Mouse (Mus musculus) left cerebral cortex, postnatal 4 days (tissue): Measurements from ENCODE around the gene Palm. TPM values are rescaled to one million over a fixed set of nuclear protein-coding genes. Genes with fewer than 3 reads are reported as not detected.

ENCODE experiments used
- DNase-seq: peaks from one replicate; pipeline ENCODE4 v3.0.0-alpha.2; 2022
- intact Hi-C: fragments of 180-260 bp; cut with DNase I; formaldehyde crosslinking; loops from one replicate; pipeline ENCODE4 v1.15.1; 2025
- total RNA-seq, 2 experiments: library from RNA; stranded (reverse); gene quantifications; 2 replicates each; pipeline ENCODE4 v1.2.3; 2021

The Palm gene
- total RNA-seq, 2 experiments from 2014 or later, result 404 to 409 TPM

- intact Hi-C loops, result no loop called here
Observed at GRCm38 (mm10) chr10:79795905-79796304, 2.5 kb downstream of the Palm start.

DNA sequence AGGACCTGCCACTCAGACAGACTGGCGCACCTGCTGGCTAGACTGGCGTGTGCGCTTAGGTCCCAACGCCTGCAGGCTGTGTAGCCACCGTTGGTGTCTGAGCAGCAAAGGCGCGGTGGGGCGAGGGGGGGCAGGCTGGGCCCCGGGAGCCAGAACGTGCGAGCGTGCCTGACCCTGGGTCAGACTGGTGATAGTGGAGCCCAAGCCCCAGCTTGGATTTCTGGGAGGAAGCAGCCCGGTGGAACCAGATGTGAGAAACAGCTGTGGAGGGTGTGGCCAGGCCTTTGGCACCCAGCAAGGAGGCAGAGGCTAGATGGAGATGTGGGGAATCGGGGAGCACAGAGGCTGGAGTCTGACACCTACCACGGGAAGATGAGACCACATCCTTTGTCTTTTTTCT lies 4.0 kb downstream of the Palm start:
- no peak for DNase-seq
- intact Hi-C loops, result no loop called here

More at GRCm38 (mm10) chr10:79795905-79796304, 2.5 kb downstream of the Palm start:
- DNase-seq, result no peak

- intact Hi-C loops, result no loop called here
- no peak for DNase-seq
Observed at GRCm38 (mm10) chr10:79798289-79798928, 5.0 kb downstream of the Palm start.

DNA sequence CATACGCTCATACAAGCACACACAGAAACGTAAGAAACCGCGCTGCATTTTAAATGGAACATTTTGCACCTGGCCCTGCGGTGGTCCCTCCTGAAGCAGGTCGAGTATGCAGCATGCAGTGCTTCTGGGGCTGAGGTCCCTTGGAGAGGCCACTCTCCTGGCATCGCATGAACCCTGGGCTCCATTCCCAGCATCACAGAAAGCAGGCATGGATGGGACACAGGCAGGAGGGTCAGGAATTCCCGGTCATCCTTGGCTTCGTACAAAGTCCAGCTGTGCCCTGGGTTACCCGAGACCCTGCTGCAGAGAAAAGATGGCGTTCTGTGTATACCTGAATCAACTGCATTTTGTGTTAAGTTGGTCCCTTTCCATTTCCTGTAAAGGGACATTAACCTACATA lies 7.1 kb downstream of the Palm start:
- DNase-seq, result no peak
- intact Hi-C loops, result no loop called here

GRCm38 (mm10) chr10:79801837-79802236 lies 8.5 kb downstream of the Palm start:
- no peak for DNase-seq

GRCm38 (mm10) chr10:79802331-79802971 lies 9.1 kb downstream of the Palm start:
- DNase-seq, result peak; percentile 49
- intact Hi-C loops, result no loop called here

More at GRCm38 (mm10) chr10:79801837-79802236, 8.5 kb downstream of the Palm start:
- intact Hi-C loops, result no loop called here

- DNase-seq, result peak; percentile 93
- intact Hi-C loops, result no loop called here
Observed at GRCm38 (mm10) chr10:79803716-79804323, 10.4 kb downstream of the Palm start.

- intact Hi-C loops, result no loop called here
- no peak for DNase-seq
Observed at GRCm38 (mm10) chr10:79805636-79806035, 12.3 kb downstream of the Palm start.

GRCm38 (mm10) chr10:79806331-79806730 lies 13.0 kb downstream of the Palm start:
- no peak for DNase-seq
- intact Hi-C loops, result no loop called here

DNA sequence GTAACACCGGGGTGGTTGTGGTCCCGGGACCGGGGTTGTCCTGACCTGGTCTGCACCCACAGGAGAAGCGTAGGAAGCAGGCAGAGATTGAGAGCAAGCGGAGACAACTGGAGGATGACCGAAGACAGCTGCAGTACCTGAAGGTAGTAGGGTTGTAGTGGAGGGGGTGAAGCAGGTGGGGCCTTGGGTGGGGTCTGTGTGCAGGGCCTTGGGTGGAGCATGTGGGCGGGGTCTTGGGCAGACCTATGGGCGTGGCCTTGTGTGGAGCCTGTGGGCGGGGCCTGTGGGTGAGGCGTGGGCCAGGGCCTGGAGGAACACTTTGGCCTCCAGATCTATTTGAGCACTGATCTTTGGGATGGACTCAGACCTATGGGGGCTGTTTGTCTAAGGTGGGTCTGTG lies 13.6 kb downstream of the Palm start:
- DNase-seq, result no peak
- intact Hi-C loops, result no loop called here

DNA sequence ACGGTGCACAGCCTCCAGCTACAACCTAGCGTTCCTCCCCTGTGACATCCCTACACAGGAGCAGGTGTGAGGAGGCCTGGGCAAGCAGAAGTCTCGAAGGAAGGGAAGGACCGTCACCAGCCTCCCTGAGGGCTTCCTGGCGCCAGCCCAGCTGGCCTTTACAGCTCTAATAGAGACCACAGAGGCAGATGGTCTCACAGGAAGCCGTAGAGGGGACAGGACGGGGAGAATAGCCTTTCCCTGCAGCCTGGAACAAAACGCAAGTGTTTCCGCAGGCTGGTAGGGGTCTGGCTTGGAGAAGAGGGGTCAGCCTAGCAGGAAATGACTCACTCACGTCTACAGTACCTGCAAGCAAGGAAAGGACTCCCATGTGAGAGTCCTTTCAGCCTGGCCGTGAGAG lies 14.5 kb downstream of the Palm start:
- peak; percentile 78 for DNase-seq
- intact Hi-C loops, result no loop called here

GRCm38 (mm10) chr10:79808728-79809127 lies 15.4 kb downstream of the Palm start:
- no peak for DNase-seq
- intact Hi-C loops, result no loop called here

DNA sequence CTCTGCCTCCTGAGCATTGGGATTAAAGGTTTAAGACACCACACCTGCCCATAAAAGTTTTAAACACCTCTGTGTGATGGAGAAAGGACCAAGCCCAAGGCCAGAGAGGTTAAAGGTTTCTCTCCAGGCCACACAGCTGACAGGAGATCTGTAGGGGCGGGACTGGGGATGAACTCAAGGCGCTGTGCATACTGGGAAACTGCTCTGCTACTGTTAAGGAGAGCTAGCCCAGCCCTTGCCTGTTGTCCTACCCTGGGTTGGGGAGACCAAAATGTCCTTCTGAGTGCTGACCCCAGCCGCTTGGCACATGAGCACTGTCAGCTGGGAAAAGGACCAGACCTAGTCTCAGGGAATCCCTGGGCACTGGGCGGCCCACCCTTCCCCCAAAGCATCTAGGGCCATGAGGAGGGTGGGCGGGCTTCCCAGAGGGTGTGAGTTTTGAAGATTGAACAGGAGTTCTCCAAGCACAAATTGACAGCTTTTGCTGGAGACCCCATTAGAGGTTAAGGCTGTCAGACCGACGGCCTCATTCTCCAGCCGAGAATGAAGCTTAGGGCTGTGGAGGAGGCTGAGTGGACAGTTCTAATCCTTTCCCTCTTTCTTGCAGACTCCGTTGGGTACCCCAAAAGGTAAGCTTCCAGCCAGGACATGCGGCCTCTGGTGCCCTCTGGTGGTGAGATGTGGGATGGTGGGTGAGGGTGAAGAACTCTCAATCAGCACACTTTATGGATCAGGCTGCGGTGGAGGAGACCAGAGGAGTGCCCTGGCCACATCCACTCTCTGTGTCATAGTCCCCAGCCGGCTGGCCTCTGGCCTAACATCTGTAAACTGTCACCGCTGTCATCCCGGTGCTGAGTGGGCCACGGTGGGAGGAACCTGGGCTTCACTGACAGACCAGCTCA lies 18.6 kb downstream of the Palm start:
- DNase-seq, result peak; percentile 87
- intact Hi-C loops, result no loop called here

DNA sequence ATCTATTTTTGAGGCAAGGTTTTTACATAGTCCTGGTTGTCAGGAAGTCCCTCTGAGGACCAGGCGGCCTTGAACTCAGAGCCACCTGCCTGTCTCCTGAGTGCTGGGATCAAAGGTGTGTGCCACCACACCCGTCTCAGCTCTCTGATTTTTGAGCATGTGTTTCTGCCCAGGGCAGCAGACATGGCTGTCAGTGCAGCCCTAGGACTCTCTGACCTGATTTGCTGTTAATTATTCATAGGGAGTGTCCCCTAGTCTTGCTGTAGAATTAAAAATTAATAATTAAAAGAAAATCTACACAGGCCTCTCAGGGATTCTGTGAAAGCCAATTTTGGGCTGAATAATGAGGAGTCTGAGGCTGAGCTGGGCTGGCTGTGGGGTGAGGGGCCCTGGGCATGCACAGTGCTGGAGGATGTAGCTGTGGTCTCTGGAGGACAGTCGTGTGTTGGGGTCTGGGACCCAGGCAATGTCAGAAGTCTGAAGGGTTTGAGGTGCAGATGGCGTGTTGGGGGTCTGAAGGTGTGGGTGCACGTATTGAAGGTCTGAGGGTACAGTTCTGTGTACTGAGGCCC lies 21.0 kb downstream of the Palm start:
- no peak for DNase-seq
- intact Hi-C loops, result no loop called here

DNA sequence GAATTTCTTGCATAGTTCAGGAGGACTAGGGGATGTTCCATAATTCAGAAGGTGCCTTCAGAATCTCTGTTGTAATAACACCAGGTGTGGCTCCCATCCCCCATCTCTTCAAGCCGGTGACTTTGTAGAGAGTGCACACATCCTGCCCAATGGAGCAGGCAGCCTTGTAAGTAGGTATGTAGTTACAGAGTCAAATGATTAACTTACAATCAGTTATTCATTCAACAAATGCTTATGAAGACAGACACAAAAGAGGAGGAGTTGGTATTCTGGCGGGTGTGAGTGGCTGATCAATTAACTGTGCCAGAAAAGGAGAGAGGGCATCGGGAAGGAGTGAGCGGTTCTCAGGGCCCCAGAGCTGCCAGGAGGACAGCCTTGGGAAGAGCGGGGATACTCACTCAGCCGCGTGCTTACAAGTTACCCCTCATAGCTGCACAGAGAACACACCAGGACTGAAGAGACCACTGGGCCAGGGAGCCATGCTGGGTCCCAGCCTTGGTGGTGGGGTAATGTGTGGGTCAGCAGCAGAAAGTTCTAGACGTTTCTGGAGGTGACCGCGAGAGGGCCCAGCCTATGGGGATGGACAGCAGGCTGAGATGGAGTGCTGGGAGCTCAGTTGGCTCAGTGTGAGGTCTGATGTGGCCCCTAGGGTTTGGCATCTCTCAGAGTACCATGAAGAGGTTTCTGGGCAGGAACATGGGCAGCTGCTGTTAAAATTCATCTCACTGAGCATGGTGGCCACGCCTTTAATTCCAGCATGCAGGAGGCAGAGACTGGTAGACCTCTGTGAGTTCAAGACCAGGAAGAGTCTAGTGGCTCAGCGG lies 22.5 kb downstream of the Palm start:
- DNase-seq, result no peak
- intact Hi-C loops, result no loop called here

GRCm38 (mm10) chr10:79817111-79817510 lies 23.7 kb downstream of the Palm start:
- intact Hi-C loops, result no loop called here
- DNase-seq, result no peak

- intact Hi-C loops, result no loop called here
Observed at GRCm38 (mm10) chr10:79818225-79818624, 24.9 kb downstream of the Palm start.

GRCm38 (mm10) chr10:79819606-79820005 lies 26.2 kb downstream of the Palm start:
- no peak for DNase-seq
- intact Hi-C loops, result no loop called here

More at GRCm38 (mm10) chr10:79818225-79818624, 24.9 kb downstream of the Palm start:
- DNase-seq, result no peak

DNA sequence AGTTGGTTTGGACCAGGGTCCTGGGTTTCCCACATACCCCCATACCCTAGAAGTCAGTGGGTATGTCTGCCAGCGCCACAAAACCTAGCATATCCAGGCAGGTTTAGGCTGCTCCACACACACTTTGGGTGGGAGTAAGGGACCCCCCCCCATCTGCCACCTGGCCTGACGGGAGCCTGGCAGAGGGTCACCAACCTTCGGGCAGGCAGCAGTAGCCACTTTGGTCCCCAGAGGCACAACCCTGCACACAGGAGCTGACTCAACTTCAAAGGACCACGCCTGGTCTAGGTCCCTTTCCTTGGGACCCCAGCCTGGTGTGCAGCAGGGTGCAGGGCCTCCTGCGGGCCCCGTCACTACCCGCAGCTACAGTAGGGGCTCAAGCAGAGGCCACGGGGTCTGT lies 26.9 kb downstream of the Palm start:
- DNase-seq, result no peak
- intact Hi-C loops, result no loop called here

GRCm38 (mm10) chr10:79820782-79821181 lies 27.4 kb downstream of the Palm start, which contains the start of gene Misp:
Gene Misp (plus strand): TSS chr10:79820989.
- no peak for DNase-seq
- intact Hi-C loops, result no loop called here
